Mouse (Mus musculus) hindbrain, embryonic 14.5 days (tissue): Measurements from ENCODE around the gene Tjp2. TPM values are rescaled to one million over a fixed set of nuclear protein-coding genes. Genes with fewer than 3 reads are reported as not detected.
A peak's percentile ranks its signal among the peaks of the same experiment; 100 is the strongest.

ENCODE experiments used
- ATAC-seq: fragments of 200-750 bp; cut with Nextera tagmentation; 2 replicates; pipeline ENCODE4 v1.8.0; 2017; ENCODE audit warnings: moderate number of reproducible peaks, mild to moderate bottlenecking, moderate TSS enrichment, moderate library complexity; ENCODE audit not compliant: low FRiP score
- DNase-seq: peaks from one replicate; pipeline ENCODE4 v3.0.0-alpha.2; 2015; ENCODE audit warnings: low spot score
- H3K27ac ChIP-seq: fragments of 300-500 bp; sonication (generic); 2 replicates; pipeline ENCODE4 v1.5.1; 2014; ENCODE audit warnings: mild to moderate bottlenecking, moderate library complexity
- H3K27me3 ChIP-seq: fragments of 300-500 bp; sonication (generic); 2 replicates; pipeline ENCODE4 v1.6.1; 2014; ENCODE audit warnings: mild to moderate bottlenecking, low read length, mixed read lengths; ENCODE audit not compliant: control insufficient read depth, insufficient read depth
- H3K36me3 ChIP-seq: fragments of 300-500 bp; sonication (generic); replicated peaks from 2 replicates; pipeline ENCODE4 v1.6.1; 2014; ENCODE audit not compliant: control insufficient read depth, insufficient read depth
- H3K4me1 ChIP-seq: fragments of 300-500 bp; sonication (generic); replicated peaks from 2 replicates; pipeline ENCODE4 v1.6.1; 2014; ENCODE audit warnings: antibody characterized with exemption, low read length, mixed read lengths; ENCODE audit not compliant: control insufficient read depth, insufficient read depth
- H3K4me2 ChIP-seq: fragments of 300-500 bp; sonication (generic); replicated peaks from 2 replicates; pipeline ENCODE4 v1.6.1; 2014; ENCODE audit warnings: mild to moderate bottlenecking, moderate library complexity
- H3K4me3 ChIP-seq: fragments of 300-500 bp; sonication (generic); replicated peaks from 2 replicates; pipeline ENCODE4 v1.5.1; 2014; ENCODE audit warnings: mild to moderate bottlenecking, low read length
- H3K9ac ChIP-seq: fragments of 300-500 bp; sonication (generic); 2 replicates; pipeline ENCODE4 v1.6.1; 2014
- H3K9me3 ChIP-seq: fragments of 300-500 bp; sonication (generic); 2 replicates; pipeline ENCODE4 v1.6.1; 2016; ENCODE audit warnings: low read length; ENCODE audit not compliant: control insufficient read depth
- WGBS: fragments of 180-500 bp; shearing (Covaris S2); extraction: QIAGEN DNeasy Blood & Tissue Kit; methylation state at CpG from one replicate; pipeline ENCODE4 v1.1.7; 2014; 5-methylcytosine and 5-hydroxymethylcytosine counted together
- polyA plus RNA-seq: library from polyadenylated mRNA; unstranded; fragments of >200 nt; fragmentation: Nextera tagmentation; extraction: Ambion mirVana; gene quantifications from 2 replicates; pipeline ENCODE4 v1.2.1, GENCODE M21; 2014

Gene Tjp2
- polyA plus RNA-seq, 1 experiment from 2014 or later = 12.6 TPM

- H3K27ac ChIP-seq = no peak overlapping the region
- H3K27me3 ChIP-seq = no peaks in the 10 kb centered on the region
- H3K9ac ChIP-seq = no peak overlapping the region
- WGBS = 38% methylated on average over 7 of the region's 7 CpGs
- H3K9me3 ChIP-seq = no peaks in the 10 kb centered on the region
- H3K4me1 ChIP-seq = no peaks in the 10 kb centered on the region
- ATAC-seq (0 out of 2 replicates have a peak, but pooled peaks have one; percentile 17), DNase-seq (no peak)
- H3K4me2 ChIP-seq = no peak overlapping the region
- H3K36me3 ChIP-seq = no peaks in the 10 kb centered on the region
- H3K4me3 ChIP-seq = no peak overlapping the region
Observed at GRCm38 (mm10) chr19:24213299-24213698, 11.5 kb downstream of the Tjp2 start.

GRCm38 (mm10) chr19:24212552-24213249 is 12.1 kb downstream of the Tjp2 start:
- WGBS = 80% methylated on average over 12 of the region's 12 CpGs
- DNase-seq (no peak), ATAC-seq (no peak)
- no peak overlapping the region for H3K9ac ChIP-seq
- H3K9me3 ChIP-seq = no peaks in the 10 kb centered on the region
- no peak overlapping the region for H3K27ac ChIP-seq
- no peaks in the 10 kb centered on the region for H3K36me3 ChIP-seq
- no peak overlapping the region for H3K4me3 ChIP-seq
- no peak overlapping the region for H3K4me2 ChIP-seq
- no peaks in the 10 kb centered on the region for H3K4me1 ChIP-seq
- no peaks in the 10 kb centered on the region for H3K27me3 ChIP-seq

GRCm38 (mm10) chr19:24211168-24211567 is 13.7 kb downstream of the Tjp2 start:
- ATAC-seq = no peak
- H3K27ac ChIP-seq = no peak overlapping the region
- H3K36me3 ChIP-seq = no peaks in the 10 kb centered on the region
- no peaks in the 10 kb centered on the region for H3K27me3 ChIP-seq
- H3K9ac ChIP-seq = no peak overlapping the region
- H3K4me2 ChIP-seq = no peak overlapping the region
- H3K9me3 ChIP-seq = no peaks in the 10 kb centered on the region
- no peak overlapping the region for H3K4me3 ChIP-seq
- WGBS = 81% methylated on average over 10 of the region's 10 CpGs
- H3K4me1 ChIP-seq = no peaks in the 10 kb centered on the region
- DNase-seq = no peak

DNA sequence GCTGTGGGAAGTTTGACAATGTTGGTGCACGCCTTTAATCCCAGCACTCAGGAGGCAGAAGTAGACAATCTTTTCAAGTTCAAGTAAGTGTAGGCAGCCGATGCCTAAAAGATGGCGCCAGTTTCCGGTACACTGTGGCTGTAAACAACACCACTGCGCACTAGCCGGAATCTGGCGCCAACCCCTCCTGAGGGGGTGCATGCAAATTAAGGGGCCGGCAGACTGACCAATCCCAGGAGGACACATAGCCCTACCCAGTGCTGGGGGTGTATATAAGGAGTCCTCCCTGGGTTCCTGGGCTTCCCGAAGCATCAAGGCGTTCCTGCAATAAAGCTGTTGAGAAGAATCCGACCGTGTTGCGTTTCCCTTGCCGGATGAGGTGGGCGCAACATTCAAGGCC is 15.3 kb downstream of the Tjp2 start:
- Histone ChIP-seq H3K27me3 (no peaks in the 10 kb centered on the region), H3K9ac (no peak overlapping the region), H3K4me2 (no peak overlapping the region), H3K36me3 (no peaks in the 10 kb centered on the region), H3K9me3 (no peaks in the 10 kb centered on the region), H3K4me1 (no peaks in the 10 kb centered on the region), H3K4me3 (no peak overlapping the region), H3K27ac (no peak overlapping the region)
- no peak for ATAC-seq
- WGBS = 96% methylated on average over 15 of the region's 15 CpGs
- DNase-seq = no peak

GRCm38 (mm10) chr19:24207967-24208366 is 16.9 kb downstream of the Tjp2 start:
- Histone ChIP-seq H3K9ac (no peak overlapping the region), H3K4me3 (no peak overlapping the region), H3K4me1 (no peaks in the 10 kb centered on the region), H3K36me3 (no peaks in the 10 kb centered on the region), H3K4me2 (no peak overlapping the region), H3K27ac (no peak overlapping the region), H3K27me3 (no peaks in the 10 kb centered on the region), H3K9me3 (no peaks in the 10 kb centered on the region)
- ATAC-seq = no peak
- no peak for DNase-seq
- 95% methylated on average over 1 of the region's 1 CpGs for WGBS

GRCm38 (mm10) chr19:24205001-24205400 is 19.8 kb downstream of the Tjp2 start:
- no peaks in the 10 kb centered on the region for H3K36me3 ChIP-seq
- ATAC-seq (no peak), DNase-seq (no peak)
- no peak overlapping the region for H3K9ac ChIP-seq
- WGBS = 59% methylated on average over 1 of the region's 1 CpGs
- no peak overlapping the region for H3K4me2 ChIP-seq
- no peaks in the 10 kb centered on the region for H3K4me1 ChIP-seq
- no peaks in the 10 kb centered on the region for H3K27me3 ChIP-seq
- H3K4me3 ChIP-seq = no peak overlapping the region
- H3K27ac ChIP-seq = no peak overlapping the region
- H3K9me3 ChIP-seq = no peaks in the 10 kb centered on the region

DNA sequence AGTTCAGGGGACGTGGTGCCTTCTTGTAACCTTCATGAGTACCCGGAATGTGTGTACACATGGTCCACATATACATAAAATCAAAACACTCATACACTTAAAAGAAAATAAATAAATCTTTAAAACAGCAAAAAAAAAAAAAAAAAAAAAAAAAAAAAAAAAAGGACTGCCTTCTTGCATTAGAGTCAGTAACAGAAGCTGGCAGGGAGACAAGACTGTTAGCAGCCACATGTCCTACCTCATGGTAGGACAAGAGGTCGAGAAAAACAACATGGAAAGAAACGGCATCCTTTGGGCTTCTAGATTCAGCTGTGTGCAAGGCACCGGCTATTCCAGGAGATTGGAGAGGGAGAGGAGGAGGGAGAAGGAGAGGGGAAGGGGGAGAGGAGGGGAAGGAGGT is 23.0 kb downstream of the Tjp2 start:
- Histone ChIP-seq H3K36me3 (no peaks in the 10 kb centered on the region), H3K27me3 (no peaks in the 10 kb centered on the region), H3K9ac (no peak overlapping the region), H3K9me3 (no peaks in the 10 kb centered on the region), H3K27ac (no peak overlapping the region), H3K4me1 (no peaks in the 10 kb centered on the region), H3K4me3 (no peak overlapping the region), H3K4me2 (no peak overlapping the region)
- DNase-seq = no peak
- ATAC-seq = no peak
- 91% methylated on average over 5 of the region's 5 CpGs for WGBS

GRCm38 (mm10) chr19:24200566-24200965 is 24.3 kb downstream of the Tjp2 start:
- Histone ChIP-seq H3K9ac (no peak overlapping the region), H3K4me3 (no peak overlapping the region), H3K9me3 (no peaks in the 10 kb centered on the region), H3K27me3 (no peaks in the 10 kb centered on the region), H3K36me3 (no peaks in the 10 kb centered on the region), H3K27ac (no peak overlapping the region), H3K4me2 (no peak overlapping the region), H3K4me1 (no peaks in the 10 kb centered on the region)
- ATAC-seq (no peak), DNase-seq (no peak)
- WGBS = 72% methylated on average over 12 of the region's 12 CpGs

GRCm38 (mm10) chr19:24198676-24199303 is 26.0 kb downstream of the Tjp2 start:
- ATAC-seq (no peak), DNase-seq (no peak)
- no peak overlapping the region for H3K4me3 ChIP-seq
- no peaks in the 10 kb centered on the region for H3K36me3 ChIP-seq
- H3K9ac ChIP-seq = no peak overlapping the region
- no peak overlapping the region for H3K4me2 ChIP-seq
- no peaks in the 10 kb centered on the region for H3K9me3 ChIP-seq
- WGBS = 77% methylated on average over 11 of the region's 11 CpGs
- H3K27ac ChIP-seq = no peak overlapping the region
- H3K27me3 ChIP-seq = no peaks in the 10 kb centered on the region
- no peaks in the 10 kb centered on the region for H3K4me1 ChIP-seq
